Mouse (Mus musculus): ENCODE measurements at regions not wholly inside any gene's neighbourhood (a gene's known extent, or its start where the extent isn't known, plus 50 kb on each side); places are given as distances from the start of the nearest gene placed in this dataset.

DNA sequence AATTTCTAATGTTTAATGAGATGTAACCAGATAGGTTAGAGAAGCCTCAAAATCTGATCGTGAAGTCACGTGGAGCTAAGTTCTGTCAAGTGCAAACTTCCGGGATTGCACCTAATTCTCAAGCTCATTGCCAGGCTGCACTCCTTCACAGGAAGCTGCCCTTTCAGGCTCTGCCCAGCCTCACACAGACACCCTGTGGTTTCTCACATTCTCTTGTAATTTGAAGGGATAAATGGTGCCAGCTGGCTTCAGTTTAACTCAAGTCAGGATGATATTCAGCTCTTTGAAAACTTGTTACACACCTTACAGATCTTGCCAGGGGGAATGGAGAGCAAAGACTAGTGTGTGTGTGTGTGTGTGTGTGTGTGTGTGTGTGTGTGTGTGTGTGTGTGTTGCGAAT, 529.3 kb upstream of the Tle4 start:
- TF ChIP-seq GATA1 (IDR thresholded peaks at IDR 0.05; ENCODE audit: borderline replicate concordance, low read length) (no peak), FLI1 (IDR thresholded peaks at IDR 0.05; ENCODE audit: low read length) (no peak)

Data from megakaryocyte, embryonic 14.5 days (primary cell).